Mouse (Mus musculus) heart, embryonic 14.5 days (tissue): ENCODE results near the gene Phex. TPM values are rescaled to one million over a fixed set of nuclear protein-coding genes. Genes with fewer than 3 reads are reported as not detected.

ENCODE experiments used
- ATAC-seq: fragments of 200-750 bp; cut with Nextera tagmentation; 2 replicates; pipeline ENCODE4 v1.8.0; 2017; ENCODE audit warnings: low read depth, moderate TSS enrichment; ENCODE audit not compliant: insufficient number of reproducible peaks, insufficient read depth, low FRiP score
- H3K27ac ChIP-seq, 2 experiments: fragments of 200-500 bp in 1 of 2; fragments of 300-500 bp in 1 of 2; sonication (generic) in 1 of 2; replicated peaks in 1 of 2; 2 replicates each; pipeline ENCODE4 v1.5.1; 2012 to 2014; ENCODE audit warnings: low read depth in 2 of 2, low read length in 2 of 2, control low read depth in 1 of 2, mild to moderate bottlenecking in 1 of 2, mixed read lengths in 1 of 2; ENCODE audit not compliant: control insufficient read depth in 1 of 2, insufficient read depth in 1 of 2
- H3K27me3 ChIP-seq: fragments of 300-500 bp; sonication (generic); 2 replicates; pipeline ENCODE4 v1.6.1; 2014; ENCODE audit warnings: mild to moderate bottlenecking, low read length, control low read depth; ENCODE audit not compliant: control insufficient read depth, insufficient read depth
- H3K36me3 ChIP-seq: fragments of 300-500 bp; sonication (generic); 2 replicates; pipeline ENCODE4 v1.6.1; 2014; ENCODE audit warnings: mild to moderate bottlenecking, control low read depth, low read length, mixed read lengths; ENCODE audit not compliant: control insufficient read depth, insufficient read depth
- H3K4me1 ChIP-seq, 2 experiments: fragments of 200-500 bp in 1 of 2; fragments of 300-500 bp in 1 of 2; sonication (generic) in 1 of 2; 2 replicates each; pipeline ENCODE4 v1.6.1; 2012 to 2014; ENCODE audit warnings: low read length in 2 of 2, control low read depth in 1 of 2, mixed read lengths in 1 of 2; ENCODE audit not compliant: control insufficient read depth in 2 of 2, insufficient read depth in 2 of 2
- H3K4me2 ChIP-seq: fragments of 300-500 bp; sonication (generic); 2 replicates; pipeline ENCODE4 v1.6.1; 2014; ENCODE audit warnings: mild to moderate bottlenecking, low read length
- H3K4me3 ChIP-seq, 2 experiments: fragments of 200-500 bp in 1 of 2; fragments of 300-500 bp in 1 of 2; sonication (generic) in 1 of 2; 2 replicates each; pipeline ENCODE4 v1.5.1; 2012 to 2014; ENCODE audit warnings: low read length in 2 of 2, mild to moderate bottlenecking in 2 of 2, control low read depth in 1 of 2, low read depth in 1 of 2, moderate library complexity in 1 of 2; ENCODE audit not compliant: control insufficient read depth in 1 of 2, insufficient read depth in 1 of 2
- H3K9ac ChIP-seq: fragments of 300-500 bp; sonication (generic); 2 replicates; pipeline ENCODE4 v1.6.1; 2014; ENCODE audit warnings: mild to moderate bottlenecking, low read length
- H3K9me3 ChIP-seq: fragments of 300-500 bp; sonication (generic); 2 replicates; pipeline ENCODE4 v1.6.1; 2016; ENCODE audit warnings: low read length, control low read depth; ENCODE audit not compliant: control insufficient read depth
- WGBS: fragments of 180-500 bp; shearing (Covaris S2); extraction: QIAGEN DNeasy Blood & Tissue Kit; methylation state at CpG from one replicate; pipeline ENCODE4 v1.1.7; 2014; 5-methylcytosine and 5-hydroxymethylcytosine counted together
- polyA plus RNA-seq: library from polyadenylated mRNA; unstranded; fragments of >200 nt; fragmentation: Nextera tagmentation; extraction: Ambion mirVana; gene quantifications from 2 replicates; pipeline ENCODE4 v1.2.1, GENCODE M21; 2014

The Phex gene
- polyA plus RNA-seq, 1 experiment from 2014 or later = 0.26 TPM

DNA sequence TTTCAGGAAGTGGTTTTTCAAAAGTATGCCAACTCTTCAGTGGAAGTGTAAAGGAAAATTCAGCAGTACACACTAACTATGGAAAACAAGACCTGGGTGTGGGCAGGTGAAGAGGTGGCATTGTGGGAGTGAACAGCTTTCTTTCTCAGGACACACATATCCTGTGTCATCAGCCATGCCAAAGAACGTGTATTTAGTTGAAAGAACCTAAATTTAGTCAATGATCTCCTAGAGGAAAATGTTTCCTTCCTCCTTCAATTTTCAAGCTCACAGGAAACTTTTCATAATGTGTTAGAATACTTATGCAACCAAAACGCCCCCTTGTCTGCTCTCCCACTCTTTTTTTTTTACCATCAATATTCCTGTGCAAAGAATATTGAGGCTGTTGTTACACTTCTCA, 23.9 kb downstream of the Phex start:
- Histone ChIP-seq H3K4me1 (no peaks in the 10 kb centered on the region), H3K27me3 (no peaks in the 10 kb centered on the region), H3K36me3 (no peaks in the 10 kb centered on the region), H3K27ac (no peak overlapping the region), H3K9ac (no peak overlapping the region), H3K4me2 (no peak overlapping the region), H3K4me3 (no peak overlapping the region), H3K9me3 (no peaks in the 10 kb centered on the region)
- WGBS = 64% methylated on average over 2 of the region's 2 CpGs
- no peak for ATAC-seq

- no peaks in the 10 kb centered on the region for H3K4me1 ChIP-seq
- ATAC-seq = no peak
- H3K9ac ChIP-seq = no peak overlapping the region
- WGBS = 69% methylated on average over 6 of the region's 6 CpGs
- H3K4me2 ChIP-seq = no peak overlapping the region
- no peaks in the 10 kb centered on the region for H3K27me3 ChIP-seq
- H3K36me3 ChIP-seq = no peaks in the 10 kb centered on the region
- H3K4me3 ChIP-seq = no peak overlapping the region
- H3K27ac ChIP-seq = no peak overlapping the region
- H3K9me3 ChIP-seq = no peaks in the 10 kb centered on the region
These were observed 25.0 kb downstream of the Phex start for GRCm38 (mm10) chrX:157390102-157390501.

GRCm38 (mm10) chrX:157388419-157388818, 26.7 kb downstream of the Phex start:
- H3K4me1 ChIP-seq = no peaks in the 10 kb centered on the region
- H3K4me2 ChIP-seq = no peak overlapping the region
- H3K27ac ChIP-seq = no peak overlapping the region
- ATAC-seq = no peak
- no peak overlapping the region for H3K9ac ChIP-seq
- H3K9me3 ChIP-seq = no peaks in the 10 kb centered on the region
- no peak overlapping the region for H3K4me3 ChIP-seq
- H3K27me3 ChIP-seq = no peaks in the 10 kb centered on the region
- WGBS = 76% methylated on average over 3 of the region's 3 CpGs
- no peaks in the 10 kb centered on the region for H3K36me3 ChIP-seq

- 70% methylated on average over 5 of the region's 5 CpGs for WGBS
- no peak for ATAC-seq
These were observed 28.1 kb downstream of the Phex start for GRCm38 (mm10) chrX:157387025-157387424.

DNA sequence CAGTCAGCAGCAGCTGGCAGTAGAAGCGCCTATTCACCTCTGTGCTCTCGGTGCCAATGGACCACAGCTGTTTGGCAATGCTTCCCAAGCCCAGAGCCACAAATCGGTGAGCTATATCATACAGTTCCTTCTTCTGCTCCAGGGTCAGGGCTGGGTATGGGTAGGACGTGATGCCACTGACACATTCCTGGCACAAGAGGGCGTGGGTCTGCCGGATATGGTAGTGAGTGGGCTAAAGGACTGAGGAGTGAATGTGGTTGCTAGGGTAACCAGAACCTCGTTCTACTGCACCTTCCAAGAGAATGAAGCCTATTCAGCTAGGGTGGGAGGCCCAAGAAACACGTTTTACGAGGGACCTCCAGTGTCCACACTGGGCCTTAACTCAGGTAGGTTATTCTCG, 36.3 kb downstream of the Phex start:
- no peak overlapping the region for H3K4me2 ChIP-seq
- H3K4me1 ChIP-seq = no peaks in the 10 kb centered on the region
- ATAC-seq = no peak
- H3K9me3 ChIP-seq = no peaks in the 10 kb centered on the region
- WGBS = 58% methylated on average over 10 of the region's 10 CpGs
- H3K27me3 ChIP-seq = no peaks in the 10 kb centered on the region
- no peaks in the 10 kb centered on the region for H3K36me3 ChIP-seq
- no peak overlapping the region for H3K4me3 ChIP-seq
- no peak overlapping the region for H3K27ac ChIP-seq
- no peak overlapping the region for H3K9ac ChIP-seq

More at GRCm38 (mm10) chrX:157387025-157387424, 28.1 kb downstream of the Phex start:
- Histone ChIP-seq H3K9ac (no peak overlapping the region), H3K36me3 (no peaks in the 10 kb centered on the region), H3K9me3 (no peaks in the 10 kb centered on the region), H3K4me1 (no peaks in the 10 kb centered on the region), H3K4me3 (no peak overlapping the region), H3K27me3 (no peaks in the 10 kb centered on the region), H3K27ac (no peak overlapping the region), H3K4me2 (no peak overlapping the region)

DNA sequence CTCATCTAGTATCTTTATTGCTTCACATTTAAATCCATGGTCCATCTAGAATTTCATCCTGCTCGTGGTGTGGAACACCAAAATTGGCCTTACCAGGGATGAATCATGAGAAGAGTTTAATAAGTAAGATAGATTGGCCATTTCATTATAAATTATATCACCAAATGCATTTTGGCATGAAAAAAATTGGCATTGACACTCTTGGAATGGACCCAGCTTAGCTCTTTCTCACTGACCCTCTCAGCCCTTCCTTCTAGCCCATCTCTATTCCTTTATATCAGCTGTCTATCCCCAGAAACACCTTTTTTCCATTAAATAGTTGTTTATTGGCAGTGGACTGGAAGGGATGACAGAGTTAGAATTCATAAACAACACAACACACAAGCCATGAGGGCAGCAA, 37.7 kb downstream of the Phex start:
- Histone ChIP-seq H3K9ac (no peak overlapping the region), H3K4me2 (no peak overlapping the region), H3K4me1 (no peaks in the 10 kb centered on the region), H3K9me3 (no peaks in the 10 kb centered on the region), H3K4me3 (no peak overlapping the region), H3K27ac (no peak overlapping the region), H3K36me3 (no peaks in the 10 kb centered on the region), H3K27me3 (no peaks in the 10 kb centered on the region)
- no peak for ATAC-seq
- WGBS = 53% methylated on average over 1 of the region's 1 CpGs

GRCm38 (mm10) chrX:157373873-157374272, 41.2 kb downstream of the Phex start:
- no peak overlapping the region for H3K4me3 ChIP-seq
- no peak for ATAC-seq
- 52% methylated on average over 3 of the region's 3 CpGs for WGBS

DNA sequence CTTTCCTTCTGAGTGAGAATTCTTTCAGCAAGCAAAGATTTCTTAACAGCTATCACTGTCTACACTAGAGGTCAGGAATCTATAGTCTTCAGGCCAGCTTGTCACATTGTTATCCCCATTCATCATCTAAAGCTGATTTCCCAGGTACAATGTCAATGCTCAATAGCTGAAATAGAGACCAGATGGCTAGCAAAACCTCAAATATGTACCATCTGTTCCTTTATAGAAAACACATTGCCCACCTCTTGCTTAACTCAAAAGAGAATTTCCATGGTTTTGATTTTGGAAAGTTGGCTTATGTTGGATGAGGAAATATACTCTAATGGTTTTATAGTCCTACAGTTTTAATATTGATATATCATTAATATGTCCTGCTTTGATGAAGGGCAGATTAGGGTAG, 45.9 kb downstream of the Phex start:
- no peak overlapping the region for H3K4me2 ChIP-seq
- no peaks in the 10 kb centered on the region for H3K9me3 ChIP-seq
- no peak overlapping the region for H3K4me3 ChIP-seq
- no peak overlapping the region for H3K9ac ChIP-seq
- H3K27me3 ChIP-seq = no peaks in the 10 kb centered on the region
- no peaks in the 10 kb centered on the region for H3K4me1 ChIP-seq
- H3K27ac ChIP-seq = no peak overlapping the region
- H3K36me3 ChIP-seq = no peaks in the 10 kb centered on the region
- no peak for ATAC-seq

More at GRCm38 (mm10) chrX:157373873-157374272, 41.2 kb downstream of the Phex start:
- no peak overlapping the region for H3K4me2 ChIP-seq
- no peak overlapping the region for H3K27ac ChIP-seq
- H3K27me3 ChIP-seq = no peaks in the 10 kb centered on the region
- H3K36me3 ChIP-seq = no peaks in the 10 kb centered on the region
- no peaks in the 10 kb centered on the region for H3K4me1 ChIP-seq
- no peak overlapping the region for H3K9ac ChIP-seq
- H3K9me3 ChIP-seq = no peaks in the 10 kb centered on the region
